Mouse (Mus musculus): ENCODE measurements at regions not wholly inside any gene's neighbourhood (a gene's known extent, or its start where the extent isn't known, plus 50 kb on each side); places are given as distances from the start of the nearest gene placed in this dataset.
A peak's percentile ranks its signal among the peaks of the same experiment; 100 is the strongest.

- TF ChIP-seq CTCF (IDR thresholded peaks at IDR 0.05; ENCODE audit: low read depth) = no peak
Measured at GRCm38 (mm10) chr14:24868756-24869155, 381.8 kb downstream of the Rps24 start.

GRCm38 (mm10) chr14:24870246-24870645, 383.3 kb downstream of the Rps24 start:
- H3K4me1 ChIP-seq (replicated peaks; ENCODE audit: insufficient read depth, low read length) = peaks cover 5% of the 10 kb centered on the region; the same call in 1 of the 2 replicates
- no peak for ATAC-seq (replicated peaks; ENCODE audit: low FRiP score, low read depth)
- WGBS = 95% methylated on average over 3 of the region's 3 CpGs
- H3K27me3 ChIP-seq (ENCODE audit: insufficient read depth, low read length) = no peaks in the 10 kb centered on the region
- no peak overlapping the region for H3K9ac ChIP-seq (ENCODE audit: low read depth, low read length)
- TF ChIP-seq CTCF (IDR thresholded peaks at IDR 0.05; ENCODE audit: low read depth) = no peak
- H3K36me3 ChIP-seq (ENCODE audit: insufficient read depth, low read length) = no peaks in the 10 kb centered on the region
- no peak overlapping the region for H3K27ac ChIP-seq
- DNase-seq (ENCODE audit: low spot score) = no peak
- no peak overlapping the region for H3K4me3 ChIP-seq (replicated peaks; ENCODE audit: low read depth, low read length)
- H3K9me3 ChIP-seq (replicated peaks; ENCODE audit: low read length) = no peaks in the 10 kb centered on the region
- no peak overlapping the region for H3K4me2 ChIP-seq (ENCODE audit: low read length)

More at GRCm38 (mm10) chr14:24868756-24869155, 381.8 kb downstream of the Rps24 start:
- ATAC-seq (replicated peaks; ENCODE audit: low FRiP score, low read depth) (no peak), DNase-seq (ENCODE audit: low spot score) (no peak)
- Histone ChIP-seq H3K4me3 (replicated peaks; ENCODE audit: low read depth, low read length) (no peak overlapping the region), H3K9me3 (replicated peaks; ENCODE audit: low read length) (no peaks in the 10 kb centered on the region), H3K9ac (ENCODE audit: low read depth, low read length) (no peak overlapping the region), H3K4me2 (ENCODE audit: low read length) (no peak overlapping the region), H3K27ac (no peak overlapping the region), H3K36me3 (ENCODE audit: insufficient read depth, low read length) (no peaks in the 10 kb centered on the region), H3K4me1 (replicated peaks; ENCODE audit: insufficient read depth, low read length) (peaks cover 5% of the 10 kb centered on the region; the same call in 1 of the 2 replicates), H3K27me3 (ENCODE audit: insufficient read depth, low read length) (no peaks in the 10 kb centered on the region)
- WGBS = 59% methylated on average over 6 of the region's 6 CpGs

GRCm38 (mm10) chr14:24871392-24871998, 384.6 kb downstream of the Rps24 start:
- Histone ChIP-seq H3K4me3 (replicated peaks; ENCODE audit: low read depth, low read length) (no peak overlapping the region), H3K9me3 (replicated peaks; ENCODE audit: low read length) (no peaks in the 10 kb centered on the region), H3K27ac (no peak overlapping the region), H3K4me2 (ENCODE audit: low read length) (no peak overlapping the region), H3K36me3 (ENCODE audit: insufficient read depth, low read length) (no peaks in the 10 kb centered on the region), H3K4me1 (replicated peaks; ENCODE audit: insufficient read depth, low read length) (peaks cover 5% of the 10 kb centered on the region; the same call in 1 of the 2 replicates), H3K9ac (ENCODE audit: low read depth, low read length) (no peak overlapping the region), H3K27me3 (ENCODE audit: insufficient read depth, low read length) (no peaks in the 10 kb centered on the region)
- ATAC-seq (replicated peaks; ENCODE audit: low FRiP score, low read depth) = peak; percentile 25; the same call in 1 of the 2 replicates
- WGBS = 33% methylated on average over 10 of the region's 10 CpGs
- no peak for TF ChIP-seq CTCF (IDR thresholded peaks at IDR 0.05; ENCODE audit: low read depth)
- DNase-seq (ENCODE audit: low spot score) = peak; percentile 77

GRCm38 (mm10) chr14:24872931-24873330, 386.0 kb downstream of the Rps24 start:
- Histone ChIP-seq H3K9ac (ENCODE audit: low read depth, low read length) (no peak overlapping the region), H3K27ac (no peak overlapping the region), H3K27me3 (ENCODE audit: insufficient read depth, low read length) (no peaks in the 10 kb centered on the region), H3K4me2 (ENCODE audit: low read length) (no peak overlapping the region), H3K9me3 (replicated peaks; ENCODE audit: low read length) (no peaks in the 10 kb centered on the region), H3K4me1 (replicated peaks; ENCODE audit: insufficient read depth, low read length) (peaks cover 5% of the 10 kb centered on the region; the same call in 1 of the 2 replicates), H3K4me3 (replicated peaks; ENCODE audit: low read depth, low read length) (no peak overlapping the region), H3K36me3 (ENCODE audit: insufficient read depth, low read length) (no peaks in the 10 kb centered on the region)
- DNase-seq (ENCODE audit: low spot score) (no peak), ATAC-seq (replicated peaks; ENCODE audit: low FRiP score, low read depth) (no peak)
- 59% methylated on average over 3 of the region's 3 CpGs for WGBS
- TF ChIP-seq CTCF (IDR thresholded peaks at IDR 0.05; ENCODE audit: low read depth) = no peak

GRCm38 (mm10) chr14:24873406-24873805, 386.5 kb downstream of the Rps24 start:
- Histone ChIP-seq H3K27me3 (ENCODE audit: insufficient read depth, low read length) (no peaks in the 10 kb centered on the region), H3K9ac (ENCODE audit: low read depth, low read length) (no peak overlapping the region), H3K9me3 (replicated peaks; ENCODE audit: low read length) (no peaks in the 10 kb centered on the region), H3K4me1 (replicated peaks; ENCODE audit: insufficient read depth, low read length) (peaks cover 5% of the 10 kb centered on the region; the same call in 1 of the 2 replicates), H3K36me3 (ENCODE audit: insufficient read depth, low read length) (no peaks in the 10 kb centered on the region), H3K4me3 (replicated peaks; ENCODE audit: low read depth, low read length) (no peak overlapping the region), H3K27ac (no peak overlapping the region), H3K4me2 (ENCODE audit: low read length) (no peak overlapping the region)
- 96% methylated on average over 3 of the region's 3 CpGs for WGBS
- ATAC-seq (replicated peaks; ENCODE audit: low FRiP score, low read depth) (no peak), DNase-seq (ENCODE audit: low spot score) (no peak)
- TF ChIP-seq CTCF (IDR thresholded peaks at IDR 0.05; ENCODE audit: low read depth) = no peak

GRCm38 (mm10) chr14:24874426-24875155, 387.7 kb downstream of the Rps24 start:
- Histone ChIP-seq H3K27me3 (ENCODE audit: insufficient read depth, low read length) (no peaks in the 10 kb centered on the region), H3K27ac (no peak overlapping the region), H3K4me2 (ENCODE audit: low read length) (no peak overlapping the region), H3K4me3 (replicated peaks; ENCODE audit: low read depth, low read length) (no peak overlapping the region), H3K36me3 (ENCODE audit: insufficient read depth, low read length) (no peaks in the 10 kb centered on the region), H3K9me3 (replicated peaks; ENCODE audit: low read length) (no peaks in the 10 kb centered on the region), H3K4me1 (replicated peaks; ENCODE audit: insufficient read depth, low read length) (peaks cover 5% of the 10 kb centered on the region; the same call in 1 of the 2 replicates), H3K9ac (ENCODE audit: low read depth, low read length) (no peak overlapping the region)
- WGBS = 79% methylated on average over 12 of the region's 12 CpGs
- ATAC-seq (replicated peaks; ENCODE audit: low FRiP score, low read depth) (no peak), DNase-seq (ENCODE audit: low spot score) (no peak)
- no peak for TF ChIP-seq CTCF (IDR thresholded peaks at IDR 0.05; ENCODE audit: low read depth)
